In the genomic region with DNA sequence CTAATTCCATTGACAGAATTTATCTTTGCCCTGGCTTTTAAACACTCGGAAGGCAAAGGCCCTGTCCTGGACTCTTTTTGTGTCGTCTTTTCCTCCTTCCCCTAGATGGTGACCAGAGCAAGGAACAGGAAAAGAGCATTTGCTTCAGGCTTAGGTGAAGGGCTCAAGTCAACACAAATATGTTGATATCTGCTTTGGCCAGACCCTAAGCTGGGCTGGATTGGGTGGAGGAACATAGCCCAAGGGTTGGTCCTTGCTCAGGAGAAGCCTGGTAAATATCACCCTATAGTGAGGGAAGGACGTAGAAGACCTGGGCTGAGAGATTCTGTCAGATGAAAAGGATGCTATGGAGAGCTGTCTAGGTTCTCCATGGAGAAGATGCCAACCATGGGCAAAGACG, we compare ENCODE assay signal across 17 mouse cellular contexts. TPM values are rescaled to one million over a fixed set of nuclear protein-coding genes. Genes with fewer than 3 reads are reported as not detected.
DNase-seq lines count a peak whose midpoint lies in the region; ATAC-seq and TF ChIP-seq lines count a peak whose summit lies in the region.
"Had no signal": no experiment of that assay in that cellular context is flagged by ENCODE, and none has a peak within 500 bp of the region (broad histone marks: within the 10 kb centered on the region; RNA-seq: fewer than 3 reads in every experiment).

No protein-coding gene starts in this region.

- intact Hi-C loops in left cerebral cortex, postnatal 4 days (cut with DNase I), result no loop called here

- peak overlapping the region; percentile 37; the same call in 1 of the 2 replicates for H3K4me2 ChIP-seq in intestine, embryonic 16.5 days (ENCODE audit: low read depth, low read length)
- no peak overlapping the region for H3K4me2 ChIP-seq in intestine, embryonic 15.5 days (replicated peaks)
- H3K4me2 ChIP-seq in liver, embryonic 16.5 days (ENCODE audit: low read depth, low read length), result peak overlapping the region; percentile 96
- H3K4me2 ChIP-seq: kidney, embryonic 15.5 days; midbrain, embryonic 13.5 days had no signal

- no peak for ATAC-seq in intestine, embryonic 16.5 days
- no peak for ATAC-seq in intestine, embryonic 15.5 days
- ATAC-seq in erythroid progenitor cell, adult 5-6 weeks (replicated peaks; ENCODE audit: low FRiP score, poor library complexity, severe bottlenecking), result peak; percentile 35
- ATAC-seq in liver, embryonic 16.5 days (ENCODE audit: low read depth), result peak; percentile 45
- ATAC-seq: midbrain, embryonic 13.5 days had no signal

- H3K4me1 ChIP-seq in intestine, embryonic 16.5 days (ENCODE audit: control insufficient read depth, insufficient read depth, low read length), result peaks cover 50% of the 10 kb centered on the region
- peaks cover 44% of the 10 kb centered on the region for H3K4me1 ChIP-seq in intestine, embryonic 15.5 days (replicated peaks)
- peaks cover 56% of the 10 kb centered on the region for H3K4me1 ChIP-seq in liver, embryonic 16.5 days (ENCODE audit: control insufficient read depth, low read depth, low read length)
- peaks cover 6% of the 10 kb centered on the region for H3K4me1 ChIP-seq in lung, adult 2 months (ENCODE audit: control insufficient read depth, insufficient read depth, low read length)

- TF ChIP-seq POLR2A in lung, adult 2 months (IDR thresholded peaks at IDR 0.05; ENCODE audit: borderline replicate concordance, extremely low read depth, low read depth, low read length), result no peak

- H3K4me3 ChIP-seq in intestine, embryonic 16.5 days (ENCODE audit: low read length), result peak overlapping the region; percentile 15; the same call in 1 of the 2 replicates
- no peak overlapping the region for H3K4me3 ChIP-seq in intestine, embryonic 15.5 days (replicated peaks)
- peak overlapping the region; percentile 80 for H3K4me3 ChIP-seq in liver, embryonic 16.5 days (ENCODE audit: low read depth, low read length)
- no peak overlapping the region for H3K4me3 ChIP-seq in lung, adult 2 months (replicated peaks; ENCODE audit: extremely low read depth, low read depth, low read length)
- H3K4me3 ChIP-seq: kidney, embryonic 15.5 days; midbrain, embryonic 13.5 days; myocyte had no signal

- no peaks in the 10 kb centered on the region for H3K36me3 ChIP-seq in intestine, embryonic 16.5 days (ENCODE audit: control insufficient read depth, insufficient read depth, low read length)
- H3K36me3 ChIP-seq in intestine, embryonic 15.5 days, result no peaks in the 10 kb centered on the region
- peaks cover 23% of the 10 kb centered on the region for H3K36me3 ChIP-seq in liver, embryonic 16.5 days (ENCODE audit: control insufficient read depth, insufficient read depth)
- H3K36me3 ChIP-seq: kidney, embryonic 15.5 days; midbrain, embryonic 13.5 days had no signal

- no peaks in the 10 kb centered on the region for H3K9me3 ChIP-seq in intestine, embryonic 16.5 days (ENCODE audit: control insufficient read depth, low read length)
- H3K9me3 ChIP-seq in intestine, embryonic 15.5 days, result no peaks in the 10 kb centered on the region
- H3K9me3 ChIP-seq in liver, embryonic 16.5 days (replicated peaks; ENCODE audit: control insufficient read depth, low read length), result no peaks in the 10 kb centered on the region
- H3K9me3 ChIP-seq: kidney, embryonic 15.5 days; midbrain, embryonic 13.5 days had no signal

- 78% methylated on average over 4 of the region's 4 CpGs for WGBS in intestine, embryonic 16.5 days
- 74% methylated on average over 4 of the region's 4 CpGs for WGBS in intestine, embryonic 15.5 days
- 45% methylated on average over 4 of the region's 4 CpGs for WGBS in liver, embryonic 16.5 days (ENCODE audit: insufficient replicate concordance)
- 92% methylated on average over 4 of the region's 4 CpGs for WGBS in lung, adult 2 months

- no peak overlapping the region for H3K27ac ChIP-seq in intestine, embryonic 16.5 days (ENCODE audit: low read length)
- no peak overlapping the region for H3K27ac ChIP-seq in intestine, embryonic 15.5 days
- peak overlapping the region; percentile 98 for H3K27ac ChIP-seq in liver, embryonic 16.5 days (ENCODE audit: low read length)
- H3K27ac ChIP-seq: midbrain, embryonic 13.5 days had no signal

- no peaks in the 10 kb centered on the region for H3K27me3 ChIP-seq in intestine, embryonic 16.5 days (replicated peaks; ENCODE audit: control insufficient read depth, insufficient read depth, low read length)
- no peaks in the 10 kb centered on the region for H3K27me3 ChIP-seq in intestine, embryonic 15.5 days (replicated peaks)
- H3K27me3 ChIP-seq in liver, embryonic 16.5 days (ENCODE audit: control insufficient read depth, insufficient read depth, low read depth, low read length), result no peaks in the 10 kb centered on the region
- H3K27me3 ChIP-seq: kidney, embryonic 15.5 days had no signal

- no peak for TF ChIP-seq CTCF in lung, adult 2 months (IDR thresholded peaks at IDR 0.05; ENCODE audit: insufficient read depth, low read length)

- H3K9ac ChIP-seq in intestine, embryonic 16.5 days (ENCODE audit: low read depth, low read length), result no peak overlapping the region
- no peak overlapping the region for H3K9ac ChIP-seq in intestine, embryonic 15.5 days
- H3K9ac ChIP-seq in liver, embryonic 16.5 days (ENCODE audit: low read depth, low read length), result peak overlapping the region; percentile 94
- H3K9ac ChIP-seq: kidney, embryonic 15.5 days; midbrain, embryonic 13.5 days had no signal

- peak; percentile 67 for DNase-seq in c-Kit-positive CD71-positive TER-119-positive erythroid progenitor cells, embryonic 14.5 days (ENCODE audit: low spot score)
- DNase-seq in left cerebral cortex, postnatal 4 days, result no peak
- no peak for DNase-seq in lung, adult 2 months
- DNase-seq: adrenal gland, postnatal 14 days; cerebellum, postnatal 14 days; heart, postnatal 14 days; right cerebral cortex, adult 18-20 months; thymus, adult 2 months had no signal

RNA-seq across cellular contexts. Expression of a gene that starts 14.7 kb away (rescaled TPM):
- 45.7 and 48.8 TPM in 2 replicates for polyA plus RNA-seq in intestine, embryonic 16.5 days (2015; fragmentation: Nextera tagmentation; extraction: Ambion mirVana)
- polyA plus RNA-seq in intestine, embryonic 15.5 days (2015; fragmentation: Nextera tagmentation; extraction: Ambion mirVana), result 34.7 and 35.0 TPM in 2 replicates
- 252 and 262 TPM in 2 replicates for total RNA-seq in erythroid progenitor cell, adult 5-6 weeks (2015; ENCODE audit: low replicate concordance)
- 345 and 413 TPM in 2 replicates for total RNA-seq in erythroid progenitor cell, adult 5-6 weeks (2017; ENCODE audit: low replicate concordance)
- 236 and 248 TPM in 2 replicates for polyA plus RNA-seq in liver, embryonic 16.5 days (2015; fragmentation: Nextera tagmentation; extraction: Ambion mirVana)
- total RNA-seq in left cerebral cortex, postnatal 4 days (2021), result 10 to 100 TPM; 12.9 to 14.9 TPM
- polyA plus RNA-seq in lung, adult 2 months (2012; rRNA removed), result 10.5 and 13.8 TPM in 2 replicates

RNA-seq across cellular contexts. Expression of a gene that starts 14.7 kb away (rescaled TPM):
- polyA plus RNA-seq in intestine, embryonic 16.5 days (2015; fragmentation: Nextera tagmentation; extraction: Ambion mirVana), result 0.42 and 0.72 TPM in 2 replicates
- 0.50 and 0.58 TPM in 2 replicates for polyA plus RNA-seq in intestine, embryonic 15.5 days (2015; fragmentation: Nextera tagmentation; extraction: Ambion mirVana)
- total RNA-seq in erythroid progenitor cell, adult 5-6 weeks (2015; ENCODE audit: low replicate concordance), result not detected in 2 replicates
- not detected in 2 replicates for total RNA-seq in erythroid progenitor cell, adult 5-6 weeks (2017; ENCODE audit: low replicate concordance)
- 0.13 and 0.14 TPM in 2 replicates for polyA plus RNA-seq in liver, embryonic 16.5 days (2015; fragmentation: Nextera tagmentation; extraction: Ambion mirVana)
- 1 to 10 TPM; 1.7 to 2.1 TPM for total RNA-seq in left cerebral cortex, postnatal 4 days (2021)
- 2.3 and 3.1 TPM in 2 replicates for polyA plus RNA-seq in lung, adult 2 months (2012; rRNA removed)
- total RNA-seq: liver, adult 2 months; MEL had no signal

RNA-seq across cellular contexts. Expression of a gene that starts 25.2 kb away (rescaled TPM):
- polyA plus RNA-seq in intestine, embryonic 16.5 days (2015; fragmentation: Nextera tagmentation; extraction: Ambion mirVana), result 12.4 and 13.0 TPM in 2 replicates
- polyA plus RNA-seq in intestine, embryonic 15.5 days (2015; fragmentation: Nextera tagmentation; extraction: Ambion mirVana), result 15.1 and 16.3 TPM in 2 replicates
- 15.5 and 16.3 TPM in 2 replicates for total RNA-seq in erythroid progenitor cell, adult 5-6 weeks (2015; ENCODE audit: low replicate concordance)
- total RNA-seq in erythroid progenitor cell, adult 5-6 weeks (2017; ENCODE audit: low replicate concordance), result 9.4 and 12.6 TPM in 2 replicates
- polyA plus RNA-seq in liver, embryonic 16.5 days (2015; fragmentation: Nextera tagmentation; extraction: Ambion mirVana), result 7.3 and 8.6 TPM in 2 replicates
- total RNA-seq in left cerebral cortex, postnatal 4 days (2021), result 10 to 100 TPM; 52.8 to 60.4 TPM
- 283 and 341 TPM in 2 replicates for polyA plus RNA-seq in lung, adult 2 months (2012; rRNA removed)

RNA-seq across cellular contexts. Expression of a gene that starts 35.8 kb away (rescaled TPM):
- polyA plus RNA-seq in intestine, embryonic 16.5 days (2015; fragmentation: Nextera tagmentation; extraction: Ambion mirVana), result 2,278 and 2,351 TPM in 2 replicates
- polyA plus RNA-seq in intestine, embryonic 15.5 days (2015; fragmentation: Nextera tagmentation; extraction: Ambion mirVana), result 1,893 and 1,941 TPM in 2 replicates
- 2,541 and 2,855 TPM in 2 replicates for total RNA-seq in erythroid progenitor cell, adult 5-6 weeks (2015; ENCODE audit: low replicate concordance)
- 1,910 and 2,502 TPM in 2 replicates for total RNA-seq in erythroid progenitor cell, adult 5-6 weeks (2017; ENCODE audit: low replicate concordance)
- 3,514 and 3,691 TPM in 2 replicates for polyA plus RNA-seq in liver, embryonic 16.5 days (2015; fragmentation: Nextera tagmentation; extraction: Ambion mirVana)
- total RNA-seq in left cerebral cortex, postnatal 4 days (2021), result 1,000 to 10,000 TPM; 1,213 to 1,248 TPM
- 4,642 and 7,955 TPM in 2 replicates for polyA plus RNA-seq in lung, adult 2 months (2012; rRNA removed)

Comparison
In these comparisons a context has a peak if more than half of its experiments do, and no peak if none do; other contexts are left out.
1. H3K4me3 ChIP-seq: peak in intestine, embryonic 16.5 days (single experiment) and liver, embryonic 16.5 days (single experiment); none in intestine, embryonic 15.5 days (single experiment) and lung, adult 2 months (single experiment).
2. ATAC-seq: peak in erythroid progenitor cell, adult 5-6 weeks (single experiment) and liver, embryonic 16.5 days (single experiment); none in intestine, embryonic 16.5 days (single experiment) and intestine, embryonic 15.5 days (single experiment).
3. RNA of a gene that starts 25.2 kb away (polyA plus RNA-seq): 283 to 341 TPM in lung, adult 2 months; 15.1 to 16.3 TPM in intestine, embryonic 15.5 days, 12.4 to 13.0 TPM in intestine, embryonic 16.5 days and 7.3 to 8.6 TPM in liver, embryonic 16.5 days; every median in the first group is over 10 times any median in the second.